Mouse (Mus musculus) v-Abl transformed pro-B cells (cell line): ENCODE data around the gene Grid2ip.

Source experiments
- in situ Hi-C, 2 experiments: fragments of 400-800 bp; cut with MboI; formaldehyde crosslinking; loops; one replicate each; pipeline ENCODE4 v1.15.1; 2025; ENCODE audit not compliant: unreplicated experiment in 2 of 2

The Grid2ip gene

DNA sequence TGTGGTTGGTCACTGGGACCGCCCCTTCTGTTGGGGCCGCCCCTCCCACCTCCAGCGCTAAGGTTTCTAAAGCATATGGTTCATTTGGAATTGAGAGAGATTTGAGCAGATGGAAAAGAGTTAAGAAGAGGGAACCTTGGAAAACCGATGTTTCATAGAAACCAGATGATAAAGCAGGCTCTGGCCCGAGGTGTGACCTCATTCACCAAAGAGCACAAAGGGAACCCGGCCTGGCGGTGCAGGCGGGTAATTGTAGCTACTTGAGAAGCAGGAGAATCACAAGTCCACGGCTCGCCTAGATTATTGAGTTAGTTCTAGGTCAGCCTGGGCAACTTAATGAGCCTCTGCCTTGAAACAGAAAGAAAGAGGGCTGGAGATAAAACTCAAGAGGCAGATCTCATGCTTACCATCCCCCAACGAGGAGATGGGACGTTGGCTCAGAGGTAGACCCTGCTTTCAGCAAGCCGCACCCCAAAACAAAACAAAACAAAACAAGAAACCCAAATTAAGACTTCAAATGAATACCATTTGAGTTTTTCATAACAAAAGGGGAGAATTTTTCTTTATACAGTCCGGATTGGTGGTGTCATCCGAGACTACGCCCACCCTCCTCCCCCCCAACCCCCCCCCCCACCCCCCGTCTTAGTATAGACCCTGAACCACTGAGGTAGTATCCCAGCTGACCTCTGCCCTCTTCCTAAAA, at the start of gene Grid2ip:
Grid2ip (plus strand) TSS at position 653 of the 703 bp plus-strand sequence.
- in situ Hi-C loops: no loop called here

DNA sequence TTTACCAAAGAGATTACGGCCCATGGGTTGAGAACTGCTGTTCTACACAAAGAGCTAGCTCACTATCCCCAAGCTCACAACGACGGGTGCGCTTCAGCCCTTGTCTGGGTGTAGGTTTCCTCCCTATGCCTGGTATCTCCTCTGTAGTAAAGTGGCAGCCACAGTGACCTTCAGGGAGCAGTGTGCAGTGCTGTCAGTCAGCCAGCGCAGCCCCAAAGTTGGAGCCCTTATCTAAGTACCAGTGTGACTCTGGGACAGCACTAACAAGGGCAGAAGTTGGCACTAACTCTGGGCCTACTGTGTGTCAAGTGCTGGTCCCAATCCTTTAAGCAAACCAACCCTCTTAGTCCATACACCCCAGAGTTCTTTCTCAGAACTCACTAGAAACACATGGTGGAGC, 48.3 kb upstream of the Grid2ip start:
- in situ Hi-C loops: loop anchor here in 1 of 2 experiments (10.0 to 25.0 kb wide), 2 partner anchors 424 to 1453 kb away; partner anchors contain the start of genes Tmem130 and Trrap

DNA sequence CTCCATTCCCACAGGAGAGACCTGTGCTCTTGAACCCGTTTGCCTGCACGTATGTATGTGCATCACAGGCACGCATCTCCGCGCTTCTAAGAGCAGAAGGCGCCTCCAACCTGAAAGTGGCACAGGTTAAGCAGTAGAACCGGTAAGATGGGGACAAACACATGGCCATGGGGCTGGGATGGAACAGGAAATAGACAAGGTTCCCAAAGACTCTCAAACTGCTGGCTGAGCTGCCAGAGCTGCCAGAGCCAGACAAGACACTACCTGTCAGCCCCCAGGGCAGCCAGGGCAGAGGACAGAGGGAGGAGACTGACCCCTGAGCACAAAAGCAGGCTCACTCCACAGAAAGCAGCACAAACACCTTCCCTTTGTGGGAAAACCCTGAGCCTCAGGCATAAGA, 47.2 kb upstream of the Grid2ip start:
- in situ Hi-C loops: loop anchor here (10.0 to 25.0 kb wide), 3 partner anchors 235 to 1452 kb away; partner anchors contain the start of genes Tmem130 (in 1 of the 2) and Trrap (in 1 of the 2)

DNA sequence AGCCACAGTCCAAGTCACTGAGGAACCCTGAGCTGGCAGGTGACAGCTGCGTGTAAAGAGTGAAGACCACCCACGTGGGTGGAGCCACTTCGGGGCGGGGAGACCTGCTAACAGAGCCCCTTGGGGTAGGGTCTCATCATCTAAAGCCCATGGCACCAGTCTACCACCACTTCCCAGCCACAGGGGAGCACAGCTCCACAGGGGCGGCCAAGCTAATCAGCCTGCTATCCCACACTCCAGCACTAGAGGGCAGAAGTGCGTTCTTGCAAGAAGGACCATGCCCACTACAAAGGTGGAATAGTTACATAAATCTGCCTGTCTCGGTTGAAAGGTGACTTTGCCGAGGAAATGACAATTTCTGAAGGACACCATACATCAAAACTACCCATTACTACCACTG, 45.3 kb upstream of the Grid2ip start:
- in situ Hi-C loops: loop anchor here (10.0 to 25.0 kb wide), 2 partner anchors 233 to 1450 kb away; partner anchors contain the start of genes Tmem130 (in 1 of the 2) and Trrap (in 1 of the 2)

DNA sequence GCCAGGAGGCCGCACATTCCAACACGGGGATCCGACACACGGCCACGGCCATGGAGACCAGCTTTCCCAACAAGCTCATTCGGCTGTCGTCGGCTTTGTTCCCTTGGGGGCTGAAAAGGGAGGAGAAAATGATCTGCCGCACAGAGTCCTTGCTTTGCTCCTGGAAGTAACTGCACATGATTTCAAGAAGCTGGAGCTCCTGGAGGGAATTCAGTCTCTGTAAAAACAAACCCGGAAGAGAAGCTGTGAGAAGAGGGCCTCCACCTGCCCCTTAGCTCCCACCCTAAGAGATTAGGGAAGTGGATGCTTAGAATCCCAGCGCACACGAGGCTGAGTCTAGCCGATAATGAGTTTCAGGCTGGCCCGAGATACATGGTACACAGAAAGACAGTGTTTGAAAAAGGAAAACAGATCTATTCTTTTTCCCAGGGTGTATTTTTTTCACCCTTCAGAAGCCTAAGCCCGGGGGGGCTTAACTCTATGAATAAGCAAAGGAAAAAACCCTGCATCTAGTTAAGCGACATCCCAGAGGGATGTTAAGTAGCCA, 42.9 kb upstream of the Grid2ip start:
- in situ Hi-C loops: loop anchor here (10.0 to 25.0 kb wide), 2 partner anchors 231 to 1448 kb away; partner anchors contain the start of genes Tmem130 (in 1 of the 2) and Trrap (in 1 of the 2)

DNA sequence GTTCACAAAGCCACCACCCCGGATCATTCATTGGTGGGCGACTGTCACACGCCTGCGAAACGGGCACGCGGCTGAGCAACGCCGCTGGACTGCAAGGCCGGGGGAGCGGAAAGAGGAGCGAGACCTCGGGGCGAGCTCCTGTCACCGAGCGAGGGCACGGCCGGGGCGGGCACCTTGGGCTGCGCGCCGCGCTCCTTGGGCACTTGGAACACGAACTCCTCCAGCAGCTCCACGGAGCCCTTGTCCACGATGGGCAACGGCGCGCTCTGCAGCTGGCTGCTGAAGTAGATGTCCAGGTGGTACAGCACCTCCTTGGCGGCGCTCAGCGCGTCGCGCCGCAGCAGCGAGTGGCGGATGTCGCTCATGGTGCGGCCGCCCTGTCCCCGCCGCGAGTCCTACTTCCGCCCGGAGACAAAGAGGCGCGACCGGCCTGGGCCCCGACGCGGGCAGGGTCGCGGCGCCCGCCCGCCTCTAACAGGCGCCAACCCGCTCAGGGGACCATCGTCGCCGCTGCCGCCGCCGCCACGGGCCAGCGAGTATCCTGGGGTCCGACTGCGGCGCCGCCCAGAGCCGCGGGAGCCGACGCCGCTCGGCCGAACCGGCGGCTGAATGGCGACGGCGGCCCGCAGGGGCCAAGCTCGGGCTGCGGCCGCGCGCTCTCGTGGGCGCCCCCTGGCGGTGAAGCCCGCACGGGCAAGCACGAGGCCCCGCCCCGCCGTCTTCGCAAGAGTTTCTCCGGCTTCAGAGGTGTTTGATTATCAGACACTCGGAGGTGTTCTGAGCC, 42.2 kb upstream of the Grid2ip start, which contains the start of gene E130309D02Rik:
E130309D02Rik (minus strand) TSS at position 631 of the 784 bp plus-strand sequence.
- in situ Hi-C loops: loop anchor here (5.0 to 25.0 kb wide), 3 partner anchors 92 to 1447 kb away; partner anchors contain the start of genes Tmem130 (in 1 of the 2) and Trrap (in 1 of the 2)

DNA sequence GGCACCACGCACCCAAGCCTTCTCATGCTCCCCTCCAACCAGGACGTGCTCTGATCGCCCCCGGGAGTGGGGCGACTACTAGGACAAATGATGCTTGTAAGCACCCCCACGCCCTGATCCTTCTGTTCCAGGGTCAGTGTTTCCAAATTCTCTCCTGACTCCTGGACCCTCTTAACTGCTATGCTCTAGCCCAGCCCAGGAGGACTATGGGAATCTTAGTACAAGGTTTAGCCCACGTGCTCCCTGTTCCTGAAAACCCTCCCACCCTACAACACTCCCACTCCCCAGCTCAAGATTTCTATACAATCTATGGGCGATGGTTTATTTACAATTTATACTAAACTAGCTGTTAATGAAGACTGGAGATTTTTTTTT, 41.6 kb upstream of the Grid2ip start:
- in situ Hi-C loops: loop anchor here (5.0 to 25.0 kb wide), 3 partner anchors 92 to 1447 kb away; partner anchors contain the start of genes Tmem130 (in 1 of the 2) and Trrap (in 1 of the 2)

DNA sequence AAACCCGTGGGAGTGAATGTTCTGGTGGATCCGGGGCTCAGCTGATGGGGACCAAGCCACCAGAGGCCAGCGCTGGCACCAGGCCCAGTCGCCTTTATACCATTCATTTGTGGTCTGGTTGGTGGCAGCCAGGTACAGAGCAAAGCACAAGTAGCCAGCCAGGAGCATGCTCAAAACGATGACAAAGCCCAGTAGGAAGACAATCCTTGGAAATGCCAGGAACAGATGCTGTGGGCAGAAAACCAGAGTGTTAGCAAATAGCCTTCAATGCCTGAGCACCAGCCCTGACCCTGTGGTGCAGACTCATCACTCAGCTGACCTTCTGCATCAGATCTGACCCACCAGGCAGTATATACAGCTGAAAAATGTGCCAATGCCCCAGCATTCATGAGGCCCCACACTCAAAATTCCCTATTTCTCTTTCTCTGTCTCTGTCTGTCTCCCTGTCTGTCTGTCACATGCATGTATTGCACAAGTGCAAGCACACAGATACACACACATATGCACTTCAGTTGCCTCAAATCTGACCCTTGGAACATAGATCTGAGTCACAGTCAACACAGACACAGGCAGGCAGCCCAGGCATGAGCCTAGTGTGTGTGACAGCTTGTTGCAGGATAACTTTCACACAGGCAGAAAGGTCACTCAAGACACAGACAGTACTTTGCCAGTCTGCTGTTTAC, 40.4 kb upstream of the Grid2ip start:
- in situ Hi-C loops: loop anchor here (5.0 to 25.0 kb wide), 3 partner anchors 91 to 1446 kb away; partner anchors contain the start of genes Tmem130 (in 1 of the 2) and Trrap (in 1 of the 2)

DNA sequence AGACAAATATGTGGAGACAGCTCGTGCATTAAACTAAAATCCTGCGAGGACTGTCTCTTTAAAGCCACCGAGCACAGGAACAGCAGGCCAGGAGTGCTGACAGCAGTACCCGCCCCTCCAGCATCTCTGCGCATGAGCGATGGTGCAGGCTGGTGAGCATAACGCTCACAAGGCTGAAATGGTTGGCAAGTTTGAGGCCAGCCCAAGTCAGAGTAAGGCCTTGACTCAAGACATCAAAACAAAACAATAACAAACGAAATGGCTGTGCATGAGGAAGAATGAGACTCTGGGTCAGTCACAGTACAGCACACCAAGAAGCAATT, 39.9 kb upstream of the Grid2ip start:
- in situ Hi-C loops: loop anchor here (5.0 to 25.0 kb wide), 3 partner anchors 90 to 1445 kb away; partner anchors contain the start of genes Tmem130 (in 1 of the 2) and Trrap (in 1 of the 2)

DNA sequence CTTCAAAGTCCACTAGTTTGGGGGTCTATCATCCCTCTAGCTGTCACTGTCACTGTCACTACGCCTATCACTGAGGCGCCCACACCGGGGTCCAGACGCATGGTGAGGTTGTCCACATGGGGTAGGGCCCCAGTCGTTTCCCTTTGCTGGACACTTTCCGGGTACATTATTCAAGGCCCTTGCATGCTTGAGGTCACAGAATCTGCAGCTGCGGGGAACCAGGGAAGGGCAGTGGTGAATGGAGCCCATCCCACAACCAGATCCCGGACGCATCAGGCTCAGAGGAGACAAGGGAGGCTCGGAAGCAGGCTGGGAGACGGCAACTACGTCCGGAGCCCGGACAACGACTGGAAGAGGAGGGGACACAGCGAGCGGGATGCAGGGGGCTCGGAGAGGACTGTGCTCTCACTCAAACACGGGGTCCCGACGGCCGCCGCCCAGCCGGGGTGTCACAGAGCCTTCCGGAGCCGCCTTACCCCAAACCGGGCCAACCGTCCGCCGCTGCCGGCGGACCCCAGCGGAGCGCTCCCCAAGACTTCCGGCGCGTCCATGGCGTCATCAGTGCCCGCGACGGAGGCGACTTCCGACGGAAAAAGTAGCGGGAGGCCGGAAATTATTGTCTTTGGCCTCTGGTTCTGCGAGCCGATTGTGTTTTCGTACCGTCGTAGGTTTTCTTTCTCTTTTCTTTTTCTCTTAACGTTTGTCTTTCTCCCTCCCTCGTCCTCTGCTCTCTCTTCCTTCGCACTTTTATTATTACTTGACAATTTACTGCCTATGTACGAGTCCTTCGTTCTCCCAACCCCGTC, 28.2 kb upstream of the Grid2ip start, which contains the start of gene Zdhhc4:
Zdhhc4 (minus strand) TSS at position 567 of the 806 bp plus-strand sequence.
- in situ Hi-C loops: loop anchor here in 1 of 2 experiments (5.0 kb wide), 1 partner anchor 223 kb away; no protein-coding TSS in a partner anchor

DNA sequence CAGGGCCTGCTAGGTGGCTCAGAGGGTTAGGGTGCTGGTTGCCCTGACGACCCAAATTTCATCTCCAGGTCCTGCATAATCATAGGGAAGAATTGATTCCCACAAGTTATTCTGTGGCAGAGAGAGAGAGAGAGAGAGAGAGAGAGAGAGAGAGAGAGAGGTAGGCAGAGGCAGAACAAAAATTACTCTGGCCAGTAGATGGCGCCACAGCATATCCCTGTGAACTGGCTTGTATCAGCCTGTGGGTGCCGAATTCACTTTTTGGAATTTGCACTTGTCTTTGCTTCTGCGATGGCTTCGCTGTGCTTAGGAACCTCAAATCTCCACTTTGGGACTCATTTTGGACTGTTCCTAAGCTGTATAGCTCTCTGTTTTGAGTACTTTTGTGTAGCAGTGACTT, 23.3 kb upstream of the Grid2ip start:
- in situ Hi-C loops: loop anchor here (5.0 kb wide), 1 partner anchor 88 kb away; no protein-coding TSS in a partner anchor

DNA sequence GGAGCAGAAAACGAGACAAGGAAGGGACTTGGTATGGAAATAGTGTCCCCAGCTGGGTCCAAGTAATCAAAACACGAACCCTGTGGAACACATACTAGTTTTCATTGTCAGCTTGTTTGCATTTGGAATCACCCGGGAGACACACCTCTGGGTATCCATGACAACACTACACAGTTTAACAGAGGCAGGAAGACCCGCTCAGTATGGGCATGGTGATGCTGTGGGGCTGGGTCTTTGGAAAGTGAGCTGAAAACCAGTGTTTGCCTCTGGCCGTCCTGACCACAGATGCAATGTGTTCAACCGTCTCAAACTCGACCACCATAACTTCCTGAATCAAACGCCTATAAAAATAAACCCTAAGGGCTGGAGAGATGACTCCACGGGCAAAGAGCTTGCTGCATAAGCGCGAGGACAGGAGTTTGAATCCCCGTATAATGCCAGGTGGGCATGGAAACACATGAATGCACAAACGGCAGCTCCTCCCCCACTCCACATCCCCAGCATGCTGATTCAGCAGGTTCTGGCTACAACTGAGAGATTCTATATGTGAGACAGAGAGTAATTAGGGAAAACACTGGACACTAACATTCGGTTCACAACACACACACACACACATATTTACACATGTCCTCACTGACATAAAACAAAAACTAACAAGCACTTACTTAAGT, 22.6 kb upstream of the Grid2ip start:
- in situ Hi-C loops: loop anchor here (5.0 kb wide), 1 partner anchor 88 kb away; no protein-coding TSS in a partner anchor

DNA sequence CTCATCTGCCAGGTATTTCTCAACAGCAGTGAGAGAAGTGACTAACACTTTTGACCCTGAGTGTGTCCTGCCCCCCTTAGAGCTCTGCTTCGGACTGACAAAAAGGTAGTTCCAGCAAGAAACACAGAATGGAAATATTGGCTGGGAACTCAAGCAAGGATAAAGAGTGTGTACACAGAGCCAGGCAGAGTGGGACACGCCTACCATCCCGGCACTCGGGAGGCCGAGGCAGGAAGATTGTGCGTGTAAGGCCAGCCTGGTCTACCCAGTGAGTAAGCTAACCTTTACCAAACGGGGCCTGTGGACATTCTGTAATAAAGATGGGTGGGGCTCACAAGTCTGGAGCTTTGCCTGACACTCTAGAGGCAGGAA, 22.1 kb upstream of the Grid2ip start:
- in situ Hi-C loops: no loop called here

DNA sequence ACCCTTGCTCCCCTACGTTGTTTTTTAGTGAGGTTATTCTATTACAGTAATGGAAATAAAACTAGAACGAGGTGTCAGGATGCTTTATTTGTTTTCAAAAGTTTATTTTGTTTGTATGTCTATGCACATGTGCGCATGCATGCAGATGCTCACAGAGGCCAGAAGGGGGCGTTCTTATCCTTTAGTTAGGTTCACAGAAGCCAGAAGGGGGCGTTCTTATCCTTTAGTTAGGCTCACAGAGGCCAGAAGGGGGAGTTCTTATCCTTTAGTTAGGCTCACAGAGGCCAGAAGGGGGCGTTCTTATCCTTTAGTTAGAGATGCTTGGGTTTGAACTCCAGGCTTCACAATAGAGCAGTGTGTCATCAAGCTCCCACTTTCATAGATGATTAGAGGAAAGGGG, 20.6 kb upstream of the Grid2ip start:
- in situ Hi-C loops: no loop called here

DNA sequence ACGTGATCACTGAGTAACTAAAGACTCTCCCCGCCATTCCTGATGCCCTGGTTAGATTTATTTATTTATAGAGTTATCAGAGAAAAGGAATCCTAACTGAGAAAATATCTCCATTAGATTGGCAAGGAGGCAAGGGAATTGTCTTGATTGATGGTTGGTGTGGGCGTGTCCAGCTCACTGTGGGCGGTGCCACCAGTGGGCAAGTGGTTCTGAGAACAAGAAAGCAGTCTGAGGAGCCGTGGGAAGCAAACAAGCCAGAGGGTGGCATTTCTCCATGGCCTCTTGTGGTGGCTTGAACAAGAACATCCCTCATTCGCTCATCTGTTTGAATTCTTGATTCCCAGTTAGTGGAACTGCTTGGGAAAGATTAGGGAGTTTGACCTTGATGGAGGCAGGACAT, 17.5 kb upstream of the Grid2ip start:
- in situ Hi-C loops: no loop called here

DNA sequence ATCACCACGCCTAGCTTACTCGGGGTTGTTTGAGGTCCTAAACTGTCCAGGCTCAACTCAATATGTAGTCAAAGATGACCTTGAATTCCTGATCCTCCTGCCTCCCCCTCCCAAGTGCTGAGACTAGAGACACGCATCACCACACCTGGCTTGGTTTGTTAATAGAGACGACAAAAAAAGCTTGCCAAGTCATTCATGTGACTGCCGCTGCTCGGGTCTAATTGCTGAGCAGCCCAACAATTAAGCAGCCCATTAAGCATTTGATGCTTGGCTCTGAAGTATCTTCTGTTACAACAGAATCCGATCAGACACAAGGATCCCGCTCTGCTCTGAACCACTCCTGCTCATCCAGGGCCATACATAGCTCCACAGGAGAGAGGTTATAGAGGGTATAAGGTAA, 10.8 kb upstream of the Grid2ip start:
- in situ Hi-C loops: no loop called here

DNA sequence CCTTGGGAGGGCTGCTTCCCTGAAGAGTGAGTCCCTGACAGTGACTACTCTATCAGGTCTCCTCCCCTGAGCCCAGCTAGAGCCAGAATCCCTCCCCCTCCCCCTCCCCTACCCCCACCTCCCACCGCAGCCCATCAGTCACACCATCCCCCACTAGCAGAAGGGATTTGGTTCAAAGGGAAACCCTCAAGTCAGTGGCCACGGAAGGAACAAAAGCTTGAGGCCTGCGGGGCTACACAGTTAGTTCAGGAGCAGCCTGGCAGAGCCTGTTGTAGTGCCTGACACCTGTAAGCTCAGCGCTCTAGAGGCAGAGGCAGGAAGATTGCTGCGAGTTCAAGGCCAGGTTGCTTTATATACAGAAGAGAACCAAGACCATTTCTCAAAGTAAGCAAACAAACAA, 1.1 kb upstream of the Grid2ip start:
- in situ Hi-C loops: no loop called here

DNA sequence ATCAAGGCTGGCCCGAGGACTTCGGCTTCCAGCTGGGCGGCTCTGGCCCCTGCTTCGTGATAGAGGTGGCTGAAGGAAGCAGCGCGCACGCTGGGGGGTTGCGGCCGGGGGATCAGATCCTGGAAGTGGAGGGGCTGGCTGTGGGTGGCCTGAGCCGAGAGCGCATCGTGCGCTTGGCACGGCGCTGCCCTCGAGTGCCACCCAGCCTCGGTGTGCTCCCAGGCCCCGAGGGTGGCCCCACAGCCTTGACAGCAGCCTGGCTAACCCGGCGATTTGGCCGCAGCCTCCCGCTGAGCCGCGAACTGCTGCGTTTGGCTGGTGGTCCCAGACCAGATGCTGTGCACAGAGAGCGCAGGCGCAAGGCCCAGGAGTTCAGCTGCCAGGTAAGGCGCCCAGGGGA, 426 bp downstream of the Grid2ip start:
- in situ Hi-C loops: no loop called here

DNA sequence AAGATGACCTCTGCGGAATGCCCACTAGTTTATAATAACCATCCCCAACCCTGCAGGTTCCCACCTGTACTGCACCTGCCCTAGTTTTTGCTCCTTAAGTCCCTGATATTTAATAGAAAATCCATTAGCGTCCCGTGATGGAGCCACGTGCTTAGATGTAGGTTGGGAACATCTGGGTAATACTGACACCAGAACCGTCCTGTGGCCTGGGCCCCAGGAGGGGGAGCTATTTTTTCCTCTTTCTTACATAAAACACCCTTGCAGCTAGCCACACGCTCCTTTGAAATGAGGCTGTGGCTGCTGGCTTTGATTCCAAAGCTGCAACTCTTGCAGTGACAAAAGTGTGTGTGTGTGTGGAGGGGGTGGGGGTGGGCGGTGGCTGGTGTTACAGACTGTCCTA, 2.1 kb downstream of the Grid2ip start:
- in situ Hi-C loops: no loop called here
